Mouse (Mus musculus) ES-CJ7 (cell line): ENCODE data around the gene Gm44973.

ENCODE experiments used
- DNase-seq: peaks from one replicate; pipeline ENCODE4 v3.0.0; 2011; ENCODE audit warnings: low read depth, low spot score

Gm44973 gene

GRCm38 (mm10) chr7:5080815-5081214 is 65.5 kb downstream of the Gm44973 start:
- DNase-seq = no peak

GRCm38 (mm10) chr7:5081241-5081640 is 65.9 kb downstream of the Gm44973 start:
- no peak for DNase-seq

DNA sequence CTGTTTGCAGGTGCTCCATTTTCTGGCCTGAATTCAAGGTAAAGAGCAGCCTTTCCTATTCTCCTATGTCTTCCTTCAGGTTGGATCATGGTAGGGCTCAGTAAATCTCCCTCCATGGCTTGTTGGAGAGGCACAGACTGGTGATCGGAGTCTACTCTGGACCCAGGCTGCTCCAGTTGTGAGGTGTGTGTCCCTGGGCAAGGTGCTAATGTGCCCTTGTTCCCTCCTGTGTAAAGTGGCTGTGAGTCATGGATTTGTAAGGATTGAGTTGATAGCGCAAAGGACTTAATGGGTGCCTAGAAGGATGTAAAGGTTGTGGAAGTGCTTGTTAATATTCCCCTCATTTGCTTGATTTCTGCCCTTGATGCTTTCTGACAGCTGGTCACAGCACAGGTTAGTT is 66.6 kb downstream of the Gm44973 start:
- DNase-seq = no peak
